Mouse (Mus musculus) large intestine, adult 2 months (tissue): ENCODE data around the gene Pten. TPM values are rescaled to one million over a fixed set of nuclear protein-coding genes. Genes with fewer than 3 reads are reported as not detected.

Experiments used
- DNase-seq: peaks from one replicate; pipeline ENCODE4 v3.0.0-alpha.2; 2012; ENCODE audit warnings: low read depth, low spot score
- WGBS: fragments of 180-500 bp; shearing (Covaris S2); methylation state at CpG from one replicate; pipeline ENCODE4 v1.1.7; 2018; 5-methylcytosine and 5-hydroxymethylcytosine counted together
- polyA plus RNA-seq: library from polyadenylated mRNA; depleted of rRNA; stranded (reverse); fragments of >200 nt; gene quantifications from 2 replicates; pipeline ENCODE4 v1.2.3, GENCODE M21; 2012; rRNA removed

The Pten gene
- polyA plus RNA-seq, 1 experiment, result 7.7 TPM

DNA sequence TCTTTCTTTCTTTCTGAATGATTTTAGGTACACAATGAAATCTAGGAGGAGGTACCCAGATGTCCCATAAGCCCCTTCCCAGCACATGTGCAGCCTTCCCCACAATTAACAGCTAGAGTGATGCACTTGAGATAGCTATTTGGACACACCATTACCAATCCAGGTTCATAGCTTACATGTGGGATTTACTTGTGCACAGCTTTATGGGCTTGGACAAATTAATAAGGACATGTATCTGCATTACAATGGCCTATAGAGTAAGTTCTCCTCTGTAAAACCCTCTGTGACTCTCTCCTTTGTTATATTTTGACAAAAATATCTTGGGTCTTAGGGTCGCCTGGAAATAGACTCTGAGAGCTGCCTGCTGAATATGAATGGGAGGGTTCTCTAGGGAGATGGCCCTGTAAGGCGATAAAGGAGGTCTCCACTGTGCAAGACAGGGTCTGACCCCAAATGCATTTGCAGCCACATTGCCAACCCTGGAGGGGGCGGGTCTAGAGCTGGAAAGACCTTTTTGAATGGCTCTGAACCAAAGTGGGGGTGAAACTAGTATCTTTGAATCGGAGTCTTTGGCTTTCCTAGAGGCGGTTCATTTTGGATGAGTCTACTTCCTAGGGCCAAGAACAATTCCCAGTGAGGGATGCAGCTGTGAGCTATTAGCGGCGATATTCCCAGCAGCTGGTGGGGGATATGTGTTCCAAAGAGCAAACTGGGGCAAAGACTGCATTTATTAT, 116.8 kb downstream of the Pten start:
- DNase-seq, result no peak
- 65% methylated on average over 7 of the region's 7 CpGs for WGBS

Other genes starting within 250 kb of the Pten start
- gene Papss2, start 161.7 kb upstream of the Pten start, polyA plus RNA-seq, result 13.7 and 30.0 TPM in 2 replicates
- 11.5 and 16.1 TPM in 2 replicates for gene Atad1, start 17.7 kb upstream of the Pten start, polyA plus RNA-seq